Mouse (Mus musculus) hindbrain, embryonic 11.5 days (tissue): ENCODE measurements around the gene Poc1a. TPM values are rescaled to one million over a fixed set of nuclear protein-coding genes. Genes with fewer than 3 reads are reported as not detected.

ENCODE experiments used
- ATAC-seq: fragments of 200-750 bp; cut with Nextera tagmentation; 2 replicates; pipeline ENCODE4 v1.8.0; 2017; ENCODE audit warnings: mild to moderate bottlenecking, moderate TSS enrichment, moderate library complexity; ENCODE audit not compliant: low FRiP score
- DNase-seq: peaks from one replicate; pipeline ENCODE4 v3.0.0-alpha.2; 2015; ENCODE audit warnings: low spot score
- H3K27ac ChIP-seq: fragments of 300-500 bp; sonication (generic); 2 replicates; pipeline ENCODE4 v1.5.1; 2014; ENCODE audit warnings: mild to moderate bottlenecking, low read depth, low read length
- H3K27me3 ChIP-seq: fragments of 300-500 bp; sonication (generic); 2 replicates; pipeline ENCODE4 v1.6.1; 2014; ENCODE audit warnings: mild to moderate bottlenecking, low read length, moderate library complexity, mixed read lengths; ENCODE audit not compliant: control insufficient read depth, insufficient read depth
- H3K36me3 ChIP-seq: fragments of 300-500 bp; sonication (generic); 2 replicates; pipeline ENCODE4 v1.6.1; 2014; ENCODE audit warnings: mild to moderate bottlenecking, low read length, moderate library complexity, mixed read lengths; ENCODE audit not compliant: control insufficient read depth, insufficient read depth
- H3K4me1 ChIP-seq: fragments of 300-500 bp; sonication (generic); replicated peaks from 2 replicates; pipeline ENCODE4 v1.6.1; 2014; ENCODE audit warnings: low read length, mixed read lengths; ENCODE audit not compliant: control insufficient read depth, insufficient read depth
- H3K4me2 ChIP-seq: fragments of 300-500 bp; sonication (generic); replicated peaks from 2 replicates; pipeline ENCODE4 v1.6.1; 2014; ENCODE audit warnings: mild to moderate bottlenecking, low read depth, low read length
- H3K4me3 ChIP-seq: fragments of 300-500 bp; sonication (generic); 2 replicates; pipeline ENCODE4 v1.5.1; 2014; ENCODE audit warnings: low read depth, low read length
- H3K9ac ChIP-seq: fragments of 300-500 bp; sonication (generic); 2 replicates; pipeline ENCODE4 v1.6.1; 2014; ENCODE audit warnings: low read depth, low read length
- H3K9me3 ChIP-seq: fragments of 300-500 bp; sonication (generic); 2 replicates; pipeline ENCODE4 v1.6.1; 2016; ENCODE audit warnings: low read length; ENCODE audit not compliant: control insufficient read depth
- WGBS: fragments of 180-500 bp; shearing (Covaris S2); extraction: QIAGEN DNeasy Blood & Tissue Kit; methylation state at CpG from one replicate; pipeline ENCODE4 v1.1.7; 2014; 5-methylcytosine and 5-hydroxymethylcytosine counted together
- polyA plus RNA-seq: library from polyadenylated mRNA; unstranded; fragments of >200 nt; fragmentation: Nextera tagmentation; extraction: Ambion mirVana; gene quantifications from 2 replicates; pipeline ENCODE4 v1.2.1, GENCODE M21; 2014

The Poc1a gene
- polyA plus RNA-seq, 1 experiment from 2014 or later = 27.6 TPM

GRCm38 (mm10) chr9:106308983-106309382, 28.1 kb downstream of the Poc1a start:
- H3K9ac ChIP-seq = no peak overlapping the region
- DNase-seq = no peak
- no peaks in the 10 kb centered on the region for H3K9me3 ChIP-seq
- no peak overlapping the region for H3K4me3 ChIP-seq
- no peak for ATAC-seq
- WGBS = 96% methylated on average over 5 of the region's 5 CpGs
- H3K27me3 ChIP-seq = no peaks in the 10 kb centered on the region; the same call in 1 of the 2 replicates
- no peaks in the 10 kb centered on the region for H3K36me3 ChIP-seq
- H3K4me1 ChIP-seq = no peaks in the 10 kb centered on the region
- no peak overlapping the region for H3K27ac ChIP-seq
- H3K4me2 ChIP-seq = no peak overlapping the region

DNA sequence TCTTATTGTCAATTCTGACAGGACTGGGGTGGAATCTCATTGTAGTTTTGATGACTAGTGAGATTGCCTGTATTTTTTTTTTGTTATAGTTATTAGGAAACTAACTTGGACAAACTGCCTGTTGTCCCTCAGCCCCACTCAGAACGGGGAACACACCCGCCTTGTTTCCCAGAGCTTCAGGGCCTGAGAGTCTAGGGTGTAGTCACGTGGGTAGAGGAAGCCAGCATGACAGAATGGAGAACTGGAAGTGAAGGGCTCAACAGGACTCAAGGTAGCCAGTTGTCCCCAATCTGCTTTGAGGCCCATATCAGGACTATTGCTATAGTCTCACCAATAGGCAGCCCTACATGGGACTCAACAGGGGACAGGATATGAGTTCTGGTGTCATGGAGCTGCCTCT, 29.0 kb downstream of the Poc1a start:
- H3K4me2 ChIP-seq = no peak overlapping the region
- 82% methylated on average over 3 of the region's 3 CpGs for WGBS
- H3K27ac ChIP-seq = no peak overlapping the region
- ATAC-seq = no peak
- DNase-seq = no peak
- H3K4me3 ChIP-seq = no peak overlapping the region
- no peaks in the 10 kb centered on the region for H3K27me3 ChIP-seq
- no peaks in the 10 kb centered on the region for H3K36me3 ChIP-seq
- no peak overlapping the region for H3K9ac ChIP-seq
- no peaks in the 10 kb centered on the region for H3K9me3 ChIP-seq
- no peaks in the 10 kb centered on the region for H3K4me1 ChIP-seq

DNA sequence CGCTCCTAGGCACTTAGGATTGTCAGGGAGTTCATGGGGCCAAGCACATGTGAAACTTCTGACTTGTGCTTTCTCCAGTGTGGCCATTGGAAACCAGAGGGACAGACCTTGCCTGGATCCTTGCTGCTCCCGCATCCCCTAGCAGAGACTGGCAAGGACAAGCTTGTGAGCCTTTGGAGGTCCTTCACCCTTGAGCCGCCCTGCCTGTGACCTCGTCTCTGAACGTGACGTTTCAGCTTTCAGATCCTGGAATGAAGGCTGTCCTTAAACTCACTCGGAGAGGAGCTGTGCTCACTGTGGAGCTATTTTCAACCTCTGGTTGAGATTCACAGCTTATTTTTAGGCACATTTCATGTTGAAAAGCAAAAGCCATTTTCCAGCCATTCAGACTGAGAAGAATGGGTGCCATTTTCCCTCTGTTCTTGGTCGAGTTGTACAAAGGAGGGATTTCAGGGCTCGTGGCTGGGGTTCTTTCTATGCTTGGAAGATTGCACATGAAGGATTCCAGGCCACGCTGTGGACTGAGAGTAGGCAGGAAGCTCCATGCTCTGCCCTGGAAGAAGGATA, 30.8 kb downstream of the Poc1a start:
- DNase-seq = no peak
- Histone ChIP-seq H3K4me3 (no peak overlapping the region), H3K36me3 (no peaks in the 10 kb centered on the region), H3K9ac (no peak overlapping the region), H3K4me1 (no peaks in the 10 kb centered on the region), H3K27me3 (no peaks in the 10 kb centered on the region), H3K9me3 (no peaks in the 10 kb centered on the region), H3K27ac (no peak overlapping the region), H3K4me2 (no peak overlapping the region)
- WGBS = 81% methylated on average over 10 of the region's 10 CpGs
- ATAC-seq = no peak

DNA sequence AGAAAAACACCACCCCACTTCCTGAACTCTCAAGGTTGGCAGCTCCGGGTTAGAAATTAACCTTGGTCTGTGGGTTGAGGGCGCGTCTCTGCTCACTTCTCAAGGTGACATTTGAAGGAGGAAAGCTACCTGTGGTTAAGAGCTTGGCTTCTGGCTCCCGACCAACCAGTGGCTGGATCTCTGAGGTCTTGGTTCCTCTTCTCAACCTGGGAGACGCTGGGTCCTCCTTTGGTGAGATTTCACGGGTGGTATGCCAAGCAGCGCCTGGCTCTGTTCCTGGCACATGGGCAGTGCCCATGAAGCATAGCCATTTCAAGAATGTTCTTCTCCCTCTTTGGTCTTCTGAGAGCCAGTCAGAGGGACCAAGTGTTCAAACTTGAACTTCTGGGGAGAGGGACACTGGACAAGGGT, 32.1 kb downstream of the Poc1a start:
- no peaks in the 10 kb centered on the region for H3K27me3 ChIP-seq

DNA sequence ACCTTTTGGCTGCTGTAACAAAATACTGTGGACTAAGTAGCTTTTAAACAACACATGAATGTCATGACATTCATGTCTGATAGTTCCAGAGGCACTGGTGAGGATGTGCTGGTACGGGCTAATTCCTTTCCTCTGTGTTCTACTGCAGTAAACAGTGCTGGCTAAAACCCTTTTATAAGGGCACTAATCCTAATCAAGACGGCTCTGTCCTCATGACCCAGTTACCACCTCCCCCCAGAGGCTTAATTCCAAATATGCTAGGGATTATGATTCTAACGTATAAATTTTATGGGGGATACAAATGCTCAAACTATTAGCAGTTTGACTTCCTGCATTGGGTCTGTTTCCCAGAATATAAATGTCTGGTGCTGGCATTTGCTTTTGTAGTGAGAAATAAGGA, 33.3 kb downstream of the Poc1a start:
- Histone ChIP-seq H3K9me3 (no peaks in the 10 kb centered on the region), H3K27ac (no peak overlapping the region), H3K27me3 (no peaks in the 10 kb centered on the region), H3K9ac (no peak overlapping the region), H3K4me2 (no peak overlapping the region), H3K4me3 (no peak overlapping the region), H3K36me3 (no peaks in the 10 kb centered on the region), H3K4me1 (no peaks in the 10 kb centered on the region)
- 81% methylated on average over 3 of the region's 3 CpGs for WGBS
- no peak for DNase-seq
- ATAC-seq = no peak

More for the DNA sequence above, 32.1 kb downstream of the Poc1a start:
- no peaks in the 10 kb centered on the region for H3K4me1 ChIP-seq
- H3K4me3 ChIP-seq = no peak overlapping the region
- H3K4me2 ChIP-seq = no peak overlapping the region
- no peaks in the 10 kb centered on the region for H3K9me3 ChIP-seq
- H3K9ac ChIP-seq = no peak overlapping the region
- DNase-seq (no peak), ATAC-seq (no peak)
- 96% methylated on average over 7 of the region's 7 CpGs for WGBS
- H3K36me3 ChIP-seq = no peaks in the 10 kb centered on the region
- H3K27ac ChIP-seq = no peak overlapping the region

GRCm38 (mm10) chr9:106318074-106318473, 37.2 kb downstream of the Poc1a start:
- DNase-seq (no peak), ATAC-seq (no peak)
- H3K27ac ChIP-seq = no peak overlapping the region
- H3K4me1 ChIP-seq = no peaks in the 10 kb centered on the region
- no peak overlapping the region for H3K4me3 ChIP-seq
- no peaks in the 10 kb centered on the region for H3K9me3 ChIP-seq
- no peak overlapping the region for H3K4me2 ChIP-seq
- no peaks in the 10 kb centered on the region for H3K27me3 ChIP-seq
- H3K36me3 ChIP-seq = no peaks in the 10 kb centered on the region
- H3K9ac ChIP-seq = no peak overlapping the region
- WGBS = 87% methylated on average over 2 of the region's 2 CpGs

- Histone ChIP-seq H3K4me1 (no peaks in the 10 kb centered on the region), H3K9me3 (no peaks in the 10 kb centered on the region), H3K27me3 (no peaks in the 10 kb centered on the region), H3K4me3 (no peak overlapping the region), H3K36me3 (no peaks in the 10 kb centered on the region), H3K9ac (no peak overlapping the region), H3K4me2 (no peak overlapping the region), H3K27ac (no peak overlapping the region)
- no peak for ATAC-seq
- DNase-seq = no peak
- 56% methylated on average over 2 of the region's 2 CpGs for WGBS
Observed at GRCm38 (mm10) chr9:106319095-106319494, 38.2 kb downstream of the Poc1a start.

GRCm38 (mm10) chr9:106322497-106322896, 41.6 kb downstream of the Poc1a start:
- Histone ChIP-seq H3K27me3 (no peaks in the 10 kb centered on the region), H3K36me3 (no peaks in the 10 kb centered on the region), H3K4me2 (no peak overlapping the region), H3K9ac (0 out of 2 replicates have a peak overlapping the region, but pooled peaks have one; percentile 15), H3K27ac (no peak overlapping the region), H3K9me3 (no peaks in the 10 kb centered on the region), H3K4me3 (no peak overlapping the region), H3K4me1 (no peaks in the 10 kb centered on the region)
- ATAC-seq (no peak), DNase-seq (no peak)
- 87% methylated on average over 3 of the region's 3 CpGs for WGBS

DNA sequence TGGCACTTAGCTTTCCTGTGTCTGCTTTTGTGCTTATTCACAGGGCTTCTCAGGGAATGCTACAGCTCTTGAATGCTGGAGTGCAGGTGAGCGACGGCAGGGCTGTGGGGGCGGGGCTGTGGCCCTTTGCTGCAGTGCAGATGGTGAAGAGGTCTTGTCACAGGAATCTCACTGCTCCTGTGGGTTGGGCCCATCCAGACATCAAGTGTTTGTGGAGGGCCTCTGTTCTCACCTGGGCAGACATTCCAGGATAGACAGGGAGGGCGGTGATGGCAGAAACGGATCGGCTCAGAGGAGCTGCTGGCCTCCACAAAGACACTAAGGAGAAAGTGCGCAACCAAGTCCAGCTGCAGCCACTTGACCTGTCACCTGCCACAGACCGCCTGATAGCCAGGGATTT, 45.4 kb downstream of the Poc1a start:
- 76% methylated on average over 8 of the region's 8 CpGs for WGBS

More for the DNA sequence above, 45.4 kb downstream of the Poc1a start:
- no peak overlapping the region for H3K4me3 ChIP-seq
- H3K4me2 ChIP-seq = no peak overlapping the region
- H3K36me3 ChIP-seq = no peaks in the 10 kb centered on the region
- H3K9me3 ChIP-seq = no peaks in the 10 kb centered on the region
- H3K9ac ChIP-seq = no peak overlapping the region
- ATAC-seq (no peak), DNase-seq (no peak)
- H3K27me3 ChIP-seq = no peaks in the 10 kb centered on the region
- no peak overlapping the region for H3K27ac ChIP-seq
- H3K4me1 ChIP-seq = no peaks in the 10 kb centered on the region
